Mouse (Mus musculus) limb, embryonic 10.5 days (tissue): ENCODE results near the gene Cyp27b1. TPM values are rescaled to one million over a fixed set of nuclear protein-coding genes. Genes with fewer than 3 reads are reported as not detected.

ENCODE experiments used
- DNase-seq: peaks from one replicate; pipeline ENCODE4 v3.0.0-alpha.2; 2017; ENCODE audit warnings: low spot score
- H3K27ac ChIP-seq: fragments of 300-500 bp; sonication (generic); 2 replicates; pipeline ENCODE4 v1.5.1; 2016; ENCODE audit warnings: mild to moderate bottlenecking
- H3K27me3 ChIP-seq: fragments of 300-500 bp; sonication (generic); 2 replicates; pipeline ENCODE4 v1.6.1; 2016; ENCODE audit warnings: low read depth, mild to moderate bottlenecking; ENCODE audit not compliant: poor library complexity, severe bottlenecking
- H3K36me3 ChIP-seq: fragments of 300-500 bp; sonication (generic); 2 replicates; pipeline ENCODE4 v1.6.1; 2016; ENCODE audit warnings: mild to moderate bottlenecking, moderate library complexity
- H3K4me1 ChIP-seq: fragments of 300-500 bp; sonication (generic); 2 replicates; pipeline ENCODE4 v1.6.1; 2016
- H3K4me3 ChIP-seq: fragments of 300-500 bp; sonication (generic); 2 replicates; pipeline ENCODE4 v1.5.1; 2016; ENCODE audit warnings: mild to moderate bottlenecking, moderate library complexity
- H3K9me3 ChIP-seq: fragments of 300-500 bp; sonication (generic); replicated peaks from 2 replicates; pipeline ENCODE4 v1.6.1; 2016; ENCODE audit warnings: mild to moderate bottlenecking
- WGBS: fragments of 180-500 bp; shearing (Covaris S2); methylation state at CpG from one replicate; pipeline ENCODE4 v1.1.7; 2016; 5-methylcytosine and 5-hydroxymethylcytosine counted together
- polyA plus RNA-seq: library from polyadenylated mRNA; unstranded; fragments of >200 nt; fragmentation: Nextera tagmentation; extraction: Ambion mirVana; gene quantifications from 2 replicates; pipeline ENCODE4 v1.2.1, GENCODE M21; 2016

The Cyp27b1 gene
- polyA plus RNA-seq, result 0.11 and 0.24 TPM in 2 replicates

DNA sequence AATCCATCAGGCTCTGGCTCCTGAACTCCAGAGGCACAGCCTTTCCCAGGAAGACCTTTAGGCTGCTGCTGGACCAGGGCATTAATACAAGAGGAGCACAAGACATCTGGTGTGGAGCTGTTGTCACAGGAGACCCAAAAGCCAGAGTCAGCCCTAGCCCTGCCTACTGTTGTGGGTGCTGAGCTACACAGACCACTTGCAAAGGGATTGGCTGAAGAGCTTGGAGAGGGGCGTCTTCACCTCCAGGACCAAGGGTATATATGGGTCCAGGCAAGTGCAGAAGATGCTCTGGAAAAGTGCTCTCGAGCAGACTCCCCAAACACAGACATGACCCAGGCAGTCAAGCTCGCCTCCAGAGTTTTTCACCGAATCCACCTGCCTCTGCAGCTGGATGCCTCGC lies at the start of gene Cyp27b1:
Cyp27b1 (plus strand) TSS at position 297 of the 400 bp plus-strand sequence.
- no peaks in the 10 kb centered on the region for H3K9me3 ChIP-seq
- peaks cover 64% of the 10 kb centered on the region for H3K27me3 ChIP-seq
- DNase-seq, result no peak
- peak within 1 kb of the TSS; percentile 14; the same call in 1 of the 2 replicates for H3K4me3 ChIP-seq
- peaks cover 39% of the 10 kb centered on the region for H3K36me3 ChIP-seq
- WGBS, result 31% methylated on average over 5 of the region's 5 CpGs
- H3K4me1 ChIP-seq, result peaks cover 33% of the 10 kb centered on the region
- H3K27ac ChIP-seq, result no peak within 1 kb of the TSS

DNA sequence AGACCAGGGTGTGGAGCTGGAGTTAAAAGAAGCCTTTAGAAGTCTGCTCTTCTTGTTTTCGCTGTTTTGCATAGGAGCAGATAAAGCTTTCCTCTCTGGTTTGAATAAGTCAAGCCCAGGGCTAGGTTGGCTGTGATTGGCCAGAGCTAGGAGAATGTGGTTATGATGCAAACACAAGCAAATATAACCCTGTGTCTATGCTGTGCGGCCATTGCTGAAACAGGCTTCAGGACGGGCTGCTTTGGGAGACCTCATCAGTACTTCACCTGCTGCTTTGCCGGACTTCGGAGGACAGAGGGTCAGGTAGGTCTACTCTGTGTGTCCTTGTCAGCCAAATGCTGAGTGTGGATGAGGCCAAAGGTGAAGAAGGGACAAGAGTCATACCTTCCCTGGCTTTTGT lies 47.5 kb upstream of the Cyp27b1 start, which contains the start of gene Avil:
Avil (plus strand) TSS at position 181 of the 400 bp plus-strand sequence.
- peaks cover 43% of the 10 kb centered on the region for H3K36me3 ChIP-seq
- H3K9me3 ChIP-seq, result no peaks in the 10 kb centered on the region
- H3K27ac ChIP-seq, result no peak within 1 kb of the TSS
- H3K27me3 ChIP-seq, result no peaks in the 10 kb centered on the region
- no peak within 1 kb of the TSS for H3K4me3 ChIP-seq
- no peak for DNase-seq
- WGBS, result 90% methylated on average over 5 of the region's 5 CpGs
- no peaks in the 10 kb centered on the region for H3K4me1 ChIP-seq

GRCm38 (mm10) chr10:127001297-127001696 lies 46.8 kb upstream of the Cyp27b1 start:
- H3K27me3 ChIP-seq, result no peaks in the 10 kb centered on the region
- peaks cover 3% of the 10 kb centered on the region; the same call in 1 of the 2 replicates for H3K4me1 ChIP-seq
- peaks cover 35% of the 10 kb centered on the region for H3K36me3 ChIP-seq
- WGBS, result 86% methylated on average over 9 of the region's 9 CpGs
- no peak for DNase-seq
- no peak overlapping the region for H3K4me3 ChIP-seq
- H3K9me3 ChIP-seq, result no peaks in the 10 kb centered on the region
- no peak overlapping the region for H3K27ac ChIP-seq

GRCm38 (mm10) chr10:127002056-127002455 lies 46.0 kb upstream of the Cyp27b1 start:
- peaks cover 34% of the 10 kb centered on the region for H3K36me3 ChIP-seq
- no peaks in the 10 kb centered on the region for H3K27me3 ChIP-seq
- 86% methylated on average over 1 of the region's 1 CpGs for WGBS
- H3K9me3 ChIP-seq, result no peaks in the 10 kb centered on the region
- H3K4me3 ChIP-seq, result no peak overlapping the region
- no peak for DNase-seq
- H3K27ac ChIP-seq, result no peak overlapping the region
- H3K4me1 ChIP-seq, result peaks cover 8% of the 10 kb centered on the region; the same call in 1 of the 2 replicates

- H3K4me3 ChIP-seq, result no peak overlapping the region
- 92% methylated on average over 5 of the region's 5 CpGs for WGBS
- DNase-seq, result no peak
- no peak overlapping the region for H3K27ac ChIP-seq
- peaks cover 8% of the 10 kb centered on the region; the same call in 1 of the 2 replicates for H3K4me1 ChIP-seq
- H3K36me3 ChIP-seq, result peaks cover 27% of the 10 kb centered on the region
- H3K9me3 ChIP-seq, result no peaks in the 10 kb centered on the region
- no peaks in the 10 kb centered on the region for H3K27me3 ChIP-seq
Measured at GRCm38 (mm10) chr10:127002765-127003164, 45.3 kb upstream of the Cyp27b1 start.

GRCm38 (mm10) chr10:127003334-127003733 lies 44.7 kb upstream of the Cyp27b1 start:
- WGBS, result 92% methylated on average over 8 of the region's 8 CpGs

DNA sequence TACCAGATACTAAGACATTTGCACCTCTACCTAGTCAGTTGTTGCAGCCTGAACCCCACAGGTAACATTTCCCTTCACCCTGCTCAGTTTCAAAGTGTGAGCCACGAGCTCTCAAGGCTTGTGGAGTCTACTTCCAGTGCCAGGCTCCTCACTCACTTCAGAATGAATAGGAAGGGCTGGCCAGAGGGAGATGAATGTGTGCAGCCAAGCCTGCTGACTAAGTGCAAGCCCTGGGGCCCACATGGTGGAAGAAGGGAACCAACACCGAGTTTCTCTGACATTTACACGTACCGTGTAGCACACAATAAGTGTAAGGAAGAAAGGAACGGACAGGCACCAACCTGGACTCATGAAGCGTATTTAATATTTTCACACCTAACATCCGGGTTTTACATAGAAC lies 44.2 kb upstream of the Cyp27b1 start:
- Histone ChIP-seq H3K4me3 (no peak overlapping the region), H3K27me3 (no peaks in the 10 kb centered on the region), H3K36me3 (peaks cover 17% of the 10 kb centered on the region), H3K27ac (no peak overlapping the region), H3K9me3 (no peaks in the 10 kb centered on the region), H3K4me1 (peaks cover 8% of the 10 kb centered on the region; the same call in 1 of the 2 replicates)
- no peak for DNase-seq
- WGBS, result 88% methylated on average over 7 of the region's 7 CpGs

More at GRCm38 (mm10) chr10:127003334-127003733, 44.7 kb upstream of the Cyp27b1 start:
- Histone ChIP-seq H3K4me3 (no peak overlapping the region), H3K27me3 (no peaks in the 10 kb centered on the region), H3K27ac (no peak overlapping the region), H3K4me1 (peaks cover 8% of the 10 kb centered on the region; the same call in 1 of the 2 replicates), H3K36me3 (peaks cover 21% of the 10 kb centered on the region), H3K9me3 (no peaks in the 10 kb centered on the region)
- DNase-seq, result no peak

DNA sequence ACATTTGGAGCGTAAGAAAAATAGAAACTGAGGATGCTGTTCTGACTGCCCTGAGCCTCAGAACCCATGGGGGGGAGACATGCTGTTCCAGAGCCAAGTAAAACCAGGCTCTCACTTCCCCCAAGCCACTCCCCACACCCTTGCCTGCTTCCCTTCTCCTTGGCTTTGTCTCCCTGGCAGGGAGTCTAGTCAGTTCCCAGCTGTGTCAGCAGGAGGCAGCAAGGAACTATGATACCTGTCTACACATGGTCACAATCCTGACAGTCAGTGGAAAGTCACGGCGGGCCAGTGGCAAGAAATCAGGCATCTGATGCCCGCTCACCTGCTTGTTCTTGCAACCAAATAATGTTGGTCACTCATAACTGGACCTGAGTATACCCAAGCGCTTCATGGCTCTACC lies 31.6 kb upstream of the Cyp27b1 start:
- Histone ChIP-seq H3K36me3 (0 out of 2 replicates have a peak, but pooled peaks cover 4% of the 10 kb centered on the region), H3K27me3 (no peaks in the 10 kb centered on the region), H3K4me1 (peaks cover 11% of the 10 kb centered on the region), H3K9me3 (no peaks in the 10 kb centered on the region), H3K27ac (0 out of 2 replicates have a peak overlapping the region, but pooled peaks have one; percentile 10), H3K4me3 (no peak overlapping the region)
- 62% methylated on average over 5 of the region's 5 CpGs for whole genome bisulfite sequencing
- no peak for DNase-seq

- Histone ChIP-seq H3K9me3 (no peaks in the 10 kb centered on the region), H3K27ac (no peak overlapping the region), H3K36me3 (peaks cover 9% of the 10 kb centered on the region), H3K4me1 (peaks cover 11% of the 10 kb centered on the region), H3K27me3 (no peaks in the 10 kb centered on the region), H3K4me3 (no peak overlapping the region)
- no peak for DNase-seq
- 40% methylated on average over 2 of the region's 2 CpGs for WGBS
Measured at GRCm38 (mm10) chr10:127017071-127017470, 31.0 kb upstream of the Cyp27b1 start.

DNA sequence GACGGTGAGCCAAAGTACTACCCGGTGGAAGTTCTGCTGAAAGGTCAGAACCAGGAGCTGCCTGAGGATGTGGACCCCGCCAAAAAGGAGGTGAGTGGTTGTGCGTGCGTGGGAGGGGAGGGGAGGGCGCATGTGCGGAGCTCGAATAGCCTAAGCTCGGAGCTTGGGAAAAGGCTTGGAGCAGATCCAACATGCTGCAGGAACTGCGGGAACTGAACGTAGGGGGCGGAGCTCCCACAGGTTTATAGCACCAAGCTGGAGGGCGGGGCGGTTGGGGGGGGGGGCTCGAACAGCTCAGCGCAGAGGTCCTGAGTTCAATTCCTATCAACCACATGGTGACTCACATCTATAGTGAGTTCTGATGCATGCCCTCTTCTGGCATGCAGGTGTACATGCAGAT lies 29.6 kb upstream of the Cyp27b1 start:
- no peak overlapping the region for H3K27ac ChIP-seq
- no peak overlapping the region for H3K4me3 ChIP-seq
- DNase-seq, result no peak
- H3K27me3 ChIP-seq, result no peaks in the 10 kb centered on the region
- 80% methylated on average over 16 of the region's 16 CpGs for WGBS
- H3K4me1 ChIP-seq, result peaks cover 11% of the 10 kb centered on the region
- no peaks in the 10 kb centered on the region for H3K9me3 ChIP-seq
- peaks cover 22% of the 10 kb centered on the region for H3K36me3 ChIP-seq

DNA sequence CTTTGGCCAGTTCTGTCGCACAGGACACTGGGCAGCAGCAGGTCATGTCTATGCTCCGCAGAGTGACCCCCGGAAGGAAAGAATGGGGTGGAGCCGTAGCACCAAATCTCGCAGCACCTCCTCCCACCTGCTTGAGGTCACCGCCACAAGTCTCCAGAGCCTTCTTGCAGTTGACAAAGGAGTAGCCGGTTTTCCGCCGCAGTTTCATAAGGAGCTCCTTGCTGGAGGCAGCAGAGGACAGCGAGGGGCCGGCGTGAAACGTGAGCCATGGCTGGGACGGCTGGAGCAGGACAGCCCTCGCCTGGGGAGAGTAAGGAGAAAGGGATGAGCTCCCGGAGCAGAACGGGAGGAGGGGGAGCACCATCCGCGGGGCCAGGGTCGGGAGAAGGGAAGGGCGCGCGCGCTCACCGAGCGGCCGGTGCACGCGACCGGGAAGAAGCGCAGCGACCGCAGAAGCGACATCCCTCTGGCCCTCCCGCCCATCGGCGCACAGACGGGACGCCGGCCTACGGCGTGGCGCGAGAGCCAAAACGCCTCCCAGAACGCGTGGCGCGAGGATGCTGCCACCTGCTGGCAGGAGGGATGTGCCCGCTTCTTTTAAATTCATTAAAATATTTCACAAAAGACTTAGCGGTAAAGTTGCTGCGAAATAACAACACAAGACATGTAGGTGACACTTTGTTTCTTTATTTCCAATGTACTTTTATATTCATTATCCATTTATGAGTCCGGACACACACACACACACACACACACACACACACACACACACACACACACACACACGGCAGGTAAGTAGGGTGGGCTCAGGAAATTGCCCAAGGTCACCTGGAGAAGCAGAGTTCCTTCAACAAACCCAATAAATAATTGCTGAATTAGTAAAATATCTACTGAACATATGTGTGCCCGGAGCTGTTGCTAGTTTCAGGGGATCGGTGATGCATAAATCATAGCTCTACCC lies 17.4 kb upstream of the Cyp27b1 start, which contains the start of gene Tsfm:
Tsfm (minus strand) TSS at position 505 of the 961 bp plus-strand sequence.
- Histone ChIP-seq H3K9me3 (no peaks in the 10 kb centered on the region), H3K4me1 (peaks cover 12% of the 10 kb centered on the region), H3K27me3 (no peaks in the 10 kb centered on the region), H3K36me3 (peaks cover 39% of the 10 kb centered on the region), H3K27ac (peak within 1 kb of the TSS; percentile 94), H3K4me3 (peak within 1 kb of the TSS; percentile 93)
- 5% methylated on average over 56 of the region's 56 CpGs for WGBS
- DNase-seq, result peak; percentile 94

GRCm38 (mm10) chr10:127033301-127033741 lies 14.7 kb upstream of the Cyp27b1 start:
- DNase-seq, result no peak
- Histone ChIP-seq H3K4me1 (peaks cover 12% of the 10 kb centered on the region), H3K9me3 (no peaks in the 10 kb centered on the region), H3K27me3 (no peaks in the 10 kb centered on the region), H3K36me3 (peaks cover 12% of the 10 kb centered on the region), H3K4me3 (no peak overlapping the region), H3K27ac (no peak overlapping the region)
- 82% methylated on average over 8 of the region's 8 CpGs for WGBS

DNA sequence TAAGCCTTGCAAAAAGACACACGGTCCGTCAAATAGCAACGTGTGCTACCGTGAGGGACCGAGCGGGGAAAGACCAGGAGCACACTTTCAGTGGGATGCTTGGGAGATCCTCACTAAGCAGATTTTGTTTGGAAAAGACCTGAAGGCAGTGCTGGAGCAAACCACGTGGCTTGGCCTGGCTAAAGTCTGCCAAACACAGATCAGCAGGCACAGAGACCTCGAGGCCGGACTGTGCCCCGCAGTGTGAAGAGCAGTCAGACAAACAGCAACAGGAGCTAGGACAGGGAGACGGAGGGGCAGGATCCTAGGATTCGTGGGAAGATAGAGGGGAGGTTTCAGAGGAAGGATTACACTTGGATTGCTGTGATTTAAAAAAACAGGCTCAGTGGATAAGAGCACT lies 11.8 kb upstream of the Cyp27b1 start:
- 87% methylated on average over 12 of the region's 12 CpGs for WGBS
- no peaks in the 10 kb centered on the region for H3K36me3 ChIP-seq
- no peak overlapping the region for H3K4me3 ChIP-seq
- peaks cover 17% of the 10 kb centered on the region for H3K27me3 ChIP-seq
- H3K27ac ChIP-seq, result no peak overlapping the region
- no peak for DNase-seq
- H3K9me3 ChIP-seq, result no peaks in the 10 kb centered on the region
- H3K4me1 ChIP-seq, result peaks cover 8% of the 10 kb centered on the region
